Mouse (Mus musculus): ENCODE results near the gene Fam19a2. TPM values are rescaled to one million over a fixed set of nuclear protein-coding genes. Genes with fewer than 3 reads are reported as not detected.

The Fam19a2 gene
- polyA plus RNA-seq, 1 experiment from 2014 or later, result 4.4 TPM

GRCm38 (mm10) chr10:123456800-123457199 is 193.0 kb downstream of the Fam19a2 start:
- Histone ChIP-seq H3K9ac (ENCODE audit: low read length) (no peak overlapping the region), H3K4me3 (ENCODE audit: low read depth, low read length) (no peak overlapping the region), H3K36me3 (ENCODE audit: control insufficient read depth, insufficient read depth, low read length) (no peaks in the 10 kb centered on the region), H3K9me3 (ENCODE audit: control insufficient read depth, low read length) (no peaks in the 10 kb centered on the region), H3K27me3 (ENCODE audit: control insufficient read depth, insufficient read depth, low read length) (no peaks in the 10 kb centered on the region), H3K4me1 (replicated peaks; ENCODE audit: control insufficient read depth, insufficient read depth, low read length) (no peaks in the 10 kb centered on the region), H3K4me2 (ENCODE audit: low read depth, low read length, severe bottlenecking) (no peak overlapping the region), H3K27ac (ENCODE audit: low read depth, low read length) (no peak overlapping the region)
- 88% methylated on average over 1 of the region's 1 CpGs for WGBS
- no peak for ATAC-seq (replicated peaks; ENCODE audit: low FRiP score)
- no peak for DNase-seq (ENCODE audit: low spot score)

GRCm38 (mm10) chr10:123460466-123460865 is 196.7 kb downstream of the Fam19a2 start:
- H3K9me3 ChIP-seq (ENCODE audit: control insufficient read depth, low read length), result no peaks in the 10 kb centered on the region
- WGBS, result 49% methylated on average over 5 of the region's 5 CpGs
- no peak overlapping the region for H3K4me3 ChIP-seq (ENCODE audit: low read depth, low read length)
- peak; percentile 54 for ATAC-seq (replicated peaks; ENCODE audit: low FRiP score)
- no peak overlapping the region for H3K27ac ChIP-seq (ENCODE audit: low read depth, low read length)
- DNase-seq (ENCODE audit: low spot score), result no peak
- H3K9ac ChIP-seq (ENCODE audit: low read length), result no peak overlapping the region
- no peaks in the 10 kb centered on the region for H3K36me3 ChIP-seq (ENCODE audit: control insufficient read depth, insufficient read depth, low read length)
- H3K4me2 ChIP-seq (ENCODE audit: low read depth, low read length, severe bottlenecking), result no peak overlapping the region
- H3K27me3 ChIP-seq (ENCODE audit: control insufficient read depth, insufficient read depth, low read length), result no peaks in the 10 kb centered on the region
- H3K4me1 ChIP-seq (replicated peaks; ENCODE audit: control insufficient read depth, insufficient read depth, low read length), result no peaks in the 10 kb centered on the region

GRCm38 (mm10) chr10:123462305-123462704 is 198.5 kb downstream of the Fam19a2 start:
- no peaks in the 10 kb centered on the region for H3K36me3 ChIP-seq (ENCODE audit: control insufficient read depth, insufficient read depth, low read length)
- no peak overlapping the region for H3K9ac ChIP-seq (ENCODE audit: low read length)
- no peaks in the 10 kb centered on the region for H3K9me3 ChIP-seq (ENCODE audit: control insufficient read depth, low read length)
- H3K27me3 ChIP-seq (ENCODE audit: control insufficient read depth, insufficient read depth, low read length), result no peaks in the 10 kb centered on the region
- no peak overlapping the region for H3K4me3 ChIP-seq (ENCODE audit: low read depth, low read length)
- ATAC-seq (replicated peaks; ENCODE audit: low FRiP score), result no peak
- H3K4me2 ChIP-seq (ENCODE audit: low read depth, low read length, severe bottlenecking), result no peak overlapping the region
- H3K27ac ChIP-seq (ENCODE audit: low read depth, low read length), result no peak overlapping the region
- no peaks in the 10 kb centered on the region for H3K4me1 ChIP-seq (replicated peaks; ENCODE audit: control insufficient read depth, insufficient read depth, low read length)
- WGBS, result 95% methylated on average over 3 of the region's 3 CpGs
- no peak for DNase-seq (ENCODE audit: low spot score)

GRCm38 (mm10) chr10:123514749-123515148 is 251.0 kb downstream of the Fam19a2 start:
- no peak overlapping the region for H3K27ac ChIP-seq (ENCODE audit: low read depth, low read length)
- no peaks in the 10 kb centered on the region for H3K4me1 ChIP-seq (replicated peaks; ENCODE audit: control insufficient read depth, insufficient read depth, low read length)
- H3K4me3 ChIP-seq (ENCODE audit: low read depth, low read length), result no peak overlapping the region
- no peak overlapping the region for H3K9ac ChIP-seq (ENCODE audit: low read length)
- WGBS, result 90% methylated on average over 3 of the region's 3 CpGs
- no peak for ATAC-seq (replicated peaks; ENCODE audit: low FRiP score)
- DNase-seq (ENCODE audit: low spot score), result no peak
- no peaks in the 10 kb centered on the region for H3K27me3 ChIP-seq (ENCODE audit: control insufficient read depth, insufficient read depth, low read length)
- H3K36me3 ChIP-seq (ENCODE audit: control insufficient read depth, insufficient read depth, low read length), result no peaks in the 10 kb centered on the region
- no peak overlapping the region for H3K4me2 ChIP-seq (ENCODE audit: low read depth, low read length, severe bottlenecking)
- H3K9me3 ChIP-seq (ENCODE audit: control insufficient read depth, low read length), result no peaks in the 10 kb centered on the region

GRCm38 (mm10) chr10:123520613-123521012 is 256.8 kb downstream of the Fam19a2 start:
- Histone ChIP-seq H3K27me3 (ENCODE audit: control insufficient read depth, insufficient read depth, low read length) (no peaks in the 10 kb centered on the region), H3K4me3 (ENCODE audit: low read depth, low read length) (no peak overlapping the region), H3K9me3 (ENCODE audit: control insufficient read depth, low read length) (no peaks in the 10 kb centered on the region; the same call in none of the 2 replicates), H3K36me3 (ENCODE audit: control insufficient read depth, insufficient read depth, low read length) (no peaks in the 10 kb centered on the region), H3K9ac (ENCODE audit: low read length) (no peak overlapping the region), H3K27ac (ENCODE audit: low read depth, low read length) (no peak overlapping the region), H3K4me2 (ENCODE audit: low read depth, low read length, severe bottlenecking) (no peak overlapping the region), H3K4me1 (replicated peaks; ENCODE audit: control insufficient read depth, insufficient read depth, low read length) (no peaks in the 10 kb centered on the region)
- 89% methylated on average over 2 of the region's 2 CpGs for WGBS
- ATAC-seq (replicated peaks; ENCODE audit: low FRiP score), result no peak
- DNase-seq (ENCODE audit: low spot score), result no peak

- H3K27ac ChIP-seq (ENCODE audit: low read depth, low read length), result no peak overlapping the region
- H3K9ac ChIP-seq (ENCODE audit: low read length), result no peak overlapping the region
- no peak overlapping the region for H3K4me2 ChIP-seq (ENCODE audit: low read depth, low read length, severe bottlenecking)
- H3K4me3 ChIP-seq (ENCODE audit: low read depth, low read length), result no peak overlapping the region
- H3K4me1 ChIP-seq (replicated peaks; ENCODE audit: control insufficient read depth, insufficient read depth, low read length), result no peaks in the 10 kb centered on the region
- DNase-seq (ENCODE audit: low spot score) (no peak), ATAC-seq (replicated peaks; ENCODE audit: low FRiP score) (no peak)
- H3K27me3 ChIP-seq (ENCODE audit: control insufficient read depth, insufficient read depth, low read length), result no peaks in the 10 kb centered on the region
- WGBS, result 94% methylated on average over 6 of the region's 6 CpGs
- H3K9me3 ChIP-seq (ENCODE audit: control insufficient read depth, low read length), result no peaks in the 10 kb centered on the region; the same call in none of the 2 replicates
- no peaks in the 10 kb centered on the region for H3K36me3 ChIP-seq (ENCODE audit: control insufficient read depth, insufficient read depth, low read length)
Observed at GRCm38 (mm10) chr10:123521203-123521602, 257.4 kb downstream of the Fam19a2 start.

GRCm38 (mm10) chr10:123525424-123525823 is 261.6 kb downstream of the Fam19a2 start:
- WGBS, result 57% methylated on average over 5 of the region's 5 CpGs
- Histone ChIP-seq H3K4me2 (ENCODE audit: low read depth, low read length, severe bottlenecking) (no peak overlapping the region), H3K36me3 (ENCODE audit: control insufficient read depth, insufficient read depth, low read length) (no peaks in the 10 kb centered on the region), H3K9me3 (ENCODE audit: control insufficient read depth, low read length) (no peaks in the 10 kb centered on the region; the same call in none of the 2 replicates), H3K4me1 (replicated peaks; ENCODE audit: control insufficient read depth, insufficient read depth, low read length) (no peaks in the 10 kb centered on the region), H3K9ac (ENCODE audit: low read length) (no peak overlapping the region), H3K4me3 (ENCODE audit: low read depth, low read length) (no peak overlapping the region), H3K27ac (ENCODE audit: low read depth, low read length) (no peak overlapping the region), H3K27me3 (ENCODE audit: control insufficient read depth, insufficient read depth, low read length) (no peaks in the 10 kb centered on the region)
- DNase-seq (ENCODE audit: low spot score) (no peak), ATAC-seq (replicated peaks; ENCODE audit: low FRiP score) (no peak)

GRCm38 (mm10) chr10:123526059-123526458 is 262.3 kb downstream of the Fam19a2 start:
- ATAC-seq (replicated peaks; ENCODE audit: low FRiP score), result no peak
- H3K36me3 ChIP-seq (ENCODE audit: control insufficient read depth, insufficient read depth, low read length), result no peaks in the 10 kb centered on the region
- H3K9ac ChIP-seq (ENCODE audit: low read length), result no peak overlapping the region
- no peak overlapping the region for H3K4me2 ChIP-seq (ENCODE audit: low read depth, low read length, severe bottlenecking)
- H3K4me3 ChIP-seq (ENCODE audit: low read depth, low read length), result no peak overlapping the region
- no peak for DNase-seq (ENCODE audit: low spot score)
- H3K4me1 ChIP-seq (replicated peaks; ENCODE audit: control insufficient read depth, insufficient read depth, low read length), result no peaks in the 10 kb centered on the region
- H3K27me3 ChIP-seq (ENCODE audit: control insufficient read depth, insufficient read depth, low read length), result no peaks in the 10 kb centered on the region
- no peaks in the 10 kb centered on the region; the same call in none of the 2 replicates for H3K9me3 ChIP-seq (ENCODE audit: control insufficient read depth, low read length)
- 67% methylated on average over 3 of the region's 3 CpGs for WGBS
- H3K27ac ChIP-seq (ENCODE audit: low read depth, low read length), result no peak overlapping the region

GRCm38 (mm10) chr10:123536143-123536542 is 272.3 kb downstream of the Fam19a2 start:
- Histone ChIP-seq H3K9ac (ENCODE audit: low read length) (no peak overlapping the region), H3K27me3 (ENCODE audit: control insufficient read depth, insufficient read depth, low read length) (no peaks in the 10 kb centered on the region), H3K4me1 (replicated peaks; ENCODE audit: control insufficient read depth, insufficient read depth, low read length) (no peaks in the 10 kb centered on the region), H3K4me3 (ENCODE audit: low read depth, low read length) (no peak overlapping the region), H3K27ac (ENCODE audit: low read depth, low read length) (no peak overlapping the region), H3K4me2 (ENCODE audit: low read depth, low read length, severe bottlenecking) (no peak overlapping the region), H3K9me3 (ENCODE audit: control insufficient read depth, low read length) (no peaks in the 10 kb centered on the region), H3K36me3 (ENCODE audit: control insufficient read depth, insufficient read depth, low read length) (no peaks in the 10 kb centered on the region)
- 86% methylated on average over 4 of the region's 4 CpGs for WGBS
- ATAC-seq (replicated peaks; ENCODE audit: low FRiP score), result no peak
- DNase-seq (ENCODE audit: low spot score), result no peak
